Mouse (Mus musculus): ENCODE results near the gene Exoc6. TPM values are rescaled to one million over a fixed set of nuclear protein-coding genes. Genes with fewer than 3 reads are reported as not detected.
A peak's percentile ranks its signal among the peaks of the same experiment; 100 is the strongest.
"Not testable (repeated sequence)": the region's sequence is repeated elsewhere in the genome, so short reads cannot be mapped to it uniquely, and the experiment has no call there.

The Exoc6 gene
- total RNA-seq, 2 experiments from 2014 or later, result 40.3 to 43.4 TPM

- no peak for TF ChIP-seq CTCF (IDR thresholded peaks at IDR 0.05)
- no peak overlapping the region for H3K27ac ChIP-seq
- intact Hi-C loops (cut with DNase I), result no loop called here
Measured at GRCm38 (mm10) chr19:37526768-37527167, 23.4 kb upstream of the Exoc6 start.

DNA sequence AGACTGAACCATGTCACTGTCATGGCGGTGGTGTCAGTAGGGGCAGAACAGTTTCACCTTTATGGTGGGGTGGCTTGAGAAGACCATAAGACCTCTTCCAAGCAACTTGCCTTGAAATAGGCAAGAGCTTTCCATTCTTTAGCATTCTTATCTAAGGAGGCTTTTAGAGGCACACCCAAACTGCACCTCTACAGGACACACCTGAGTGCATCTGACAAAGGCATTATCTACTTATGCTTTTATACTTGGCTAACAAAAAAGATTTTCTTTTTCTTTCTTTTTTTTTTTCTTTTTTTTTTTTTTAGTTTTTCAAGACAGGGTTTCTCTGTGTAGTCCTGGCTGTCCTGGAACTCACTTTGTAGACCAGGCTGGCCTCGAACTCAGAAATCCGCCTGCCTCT is 22.5 kb upstream of the Exoc6 start:
- H3K27ac ChIP-seq; H3K4me3 ChIP-seq; intact Hi-C loops (cut with DNase I); DNase-seq (ENCODE audit: extremely low spot score in 1 of 2, low spot score in 2 of 2): not testable (repeated sequence)

More at GRCm38 (mm10) chr19:37526768-37527167, 23.4 kb upstream of the Exoc6 start:
- H3K4me3 ChIP-seq, result no peak overlapping the region
- no peak for DNase-seq (ENCODE audit: extremely low spot score in 1 of 2, low spot score in 2 of 2)

GRCm38 (mm10) chr19:37528581-37528980 is 21.6 kb upstream of the Exoc6 start:
- intact Hi-C loops (cut with DNase I), result no loop called here
- DNase-seq (ENCODE audit: extremely low spot score in 1 of 2, low spot score in 2 of 2), result no peak
- no peak for TF ChIP-seq CTCF (IDR thresholded peaks at IDR 0.05)
- no peak overlapping the region for H3K4me3 ChIP-seq
- no peak overlapping the region for H3K27ac ChIP-seq

GRCm38 (mm10) chr19:37529296-37529695 is 20.9 kb upstream of the Exoc6 start:
- no peak for DNase-seq (ENCODE audit: extremely low spot score in 1 of 2, low spot score in 2 of 2)
- H3K4me3 ChIP-seq, result no peak overlapping the region
- TF ChIP-seq CTCF (IDR thresholded peaks at IDR 0.05), result no peak
- no peak overlapping the region for H3K27ac ChIP-seq
- intact Hi-C loops (cut with DNase I), result no loop called here

- DNase-seq (ENCODE audit: extremely low spot score in 1 of 2, low spot score in 2 of 2), result peak; percentile 25 to 28
- TF ChIP-seq CTCF (IDR thresholded peaks at IDR 0.05), result peak; percentile 87
- H3K4me3 ChIP-seq, result no peak overlapping the region
- H3K27ac ChIP-seq, result no peak overlapping the region
- intact Hi-C loops (cut with DNase I), result loop anchor here (5.0 kb wide), 1 partner anchor 407 kb away; no protein-coding TSS in a partner anchor
Measured at GRCm38 (mm10) chr19:37529975-37530515, 20.2 kb upstream of the Exoc6 start.

GRCm38 (mm10) chr19:37530601-37531000 is 19.6 kb upstream of the Exoc6 start:
- intact Hi-C loops (cut with DNase I), result loop anchor here (5.0 kb wide), 1 partner anchor 407 kb away; no protein-coding TSS in a partner anchor
- no peak overlapping the region for H3K27ac ChIP-seq
- DNase-seq (ENCODE audit: extremely low spot score in 1 of 2, low spot score in 2 of 2), result no peak
- TF ChIP-seq CTCF (IDR thresholded peaks at IDR 0.05), result no peak
- H3K4me3 ChIP-seq, result no peak overlapping the region

DNA sequence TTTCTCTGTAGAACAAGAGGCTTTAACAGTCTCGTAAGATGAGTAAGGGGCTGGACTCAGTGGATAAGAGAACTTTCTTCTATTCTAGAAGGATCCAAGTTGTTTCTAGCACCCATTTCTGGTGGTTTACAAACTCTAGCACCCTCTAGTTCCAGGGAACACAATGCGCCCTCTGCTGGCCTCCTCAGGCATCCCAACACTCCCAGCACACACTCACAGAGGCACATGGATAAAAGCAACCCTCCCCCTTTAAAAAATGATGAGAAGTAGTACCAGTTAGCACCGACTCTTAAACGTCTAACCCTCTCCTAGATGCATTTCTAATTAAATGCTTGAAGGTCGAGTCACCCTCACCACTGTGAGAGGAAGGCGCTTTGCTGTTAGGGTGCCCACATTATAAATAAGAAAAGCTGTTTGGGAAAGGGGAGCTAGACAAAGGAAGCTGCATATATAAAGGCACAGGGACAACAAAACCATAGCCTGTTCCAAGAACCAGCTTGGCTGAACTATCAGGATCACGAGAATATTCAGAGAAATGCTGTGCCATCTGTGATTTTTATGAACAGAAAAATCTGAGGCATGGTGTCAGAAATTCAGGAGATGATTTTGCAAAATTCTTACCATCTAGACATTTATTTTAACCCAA is 18.9 kb upstream of the Exoc6 start:
- Histone ChIP-seq H3K27ac (no peak overlapping the region), H3K4me3 (no peak overlapping the region)
- peak; percentile 58 for TF ChIP-seq CTCF (IDR thresholded peaks at IDR 0.05)
- DNase-seq (ENCODE audit: extremely low spot score in 1 of 2, low spot score in 2 of 2), result no peak
- intact Hi-C loops (cut with DNase I), result loop anchor here (1.0 to 5.0 kb wide), 2 partner anchors 32 to 406 kb away; no protein-coding TSS in a partner anchor

DNA sequence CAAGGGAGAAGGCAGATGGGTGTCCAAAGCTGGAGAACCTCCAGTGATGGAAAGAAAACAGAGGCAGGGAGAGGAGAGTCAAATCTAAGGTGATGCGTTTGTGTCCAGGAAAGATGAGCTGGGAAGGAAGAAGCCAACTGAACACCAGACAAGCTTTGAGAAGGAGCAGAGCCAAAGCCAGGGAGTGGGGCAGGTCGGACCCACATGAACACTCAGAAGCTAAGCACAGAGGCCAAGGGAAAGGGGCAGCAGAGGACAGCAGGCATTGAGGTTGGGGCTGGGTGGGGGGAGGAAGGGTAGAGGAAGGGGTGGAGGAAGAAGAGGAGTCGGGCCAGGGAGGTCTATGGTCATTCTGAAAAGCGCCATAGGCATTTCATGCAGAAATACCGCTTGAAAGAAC is 17.0 kb upstream of the Exoc6 start:
- Histone ChIP-seq H3K27ac (no peak overlapping the region), H3K4me3 (no peak overlapping the region)
- no peak for TF ChIP-seq CTCF (IDR thresholded peaks at IDR 0.05)
- intact Hi-C loops (cut with DNase I), result loop anchor here (5.0 kb wide), 1 partner anchor 404 kb away; no protein-coding TSS in a partner anchor
- no peak for DNase-seq (ENCODE audit: extremely low spot score in 1 of 2, low spot score in 2 of 2)

- DNase-seq (ENCODE audit: extremely low spot score in 1 of 2, low spot score in 2 of 2), result no peak
- Histone ChIP-seq H3K4me3 (no peak overlapping the region), H3K27ac (no peak overlapping the region)
- intact Hi-C loops (cut with DNase I), result loop anchor here (5.0 kb wide), 1 partner anchor 402 kb away; no protein-coding TSS in a partner anchor
- no peak for TF ChIP-seq CTCF (IDR thresholded peaks at IDR 0.05)
Measured at GRCm38 (mm10) chr19:37534737-37535365, 15.4 kb upstream of the Exoc6 start.

GRCm38 (mm10) chr19:37536426-37536825 is 13.8 kb upstream of the Exoc6 start:
- no peak overlapping the region for H3K4me3 ChIP-seq
- TF ChIP-seq CTCF (IDR thresholded peaks at IDR 0.05), result no peak
- intact Hi-C loops (cut with DNase I), result no loop called here
- DNase-seq (ENCODE audit: extremely low spot score in 1 of 2, low spot score in 2 of 2), result no peak
- no peak overlapping the region for H3K27ac ChIP-seq

DNA sequence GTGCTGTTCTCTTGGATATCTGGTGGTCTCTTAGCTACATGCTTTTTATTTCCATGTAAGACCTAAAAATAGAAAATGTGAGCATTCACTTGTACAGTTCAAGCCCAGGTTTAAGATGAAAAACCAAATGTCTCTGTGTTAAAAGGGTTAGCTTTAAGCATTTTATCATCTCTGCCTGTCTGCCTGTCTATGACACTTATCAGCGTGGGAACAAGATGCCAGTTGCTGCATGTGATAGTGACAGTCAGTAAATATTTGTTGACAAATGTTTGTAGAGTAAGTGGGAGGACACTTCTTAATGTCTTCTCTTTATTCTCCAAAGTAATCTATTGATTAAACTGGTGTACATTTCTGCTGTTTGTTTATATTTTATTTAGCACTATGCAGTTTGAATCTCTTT is 12.5 kb upstream of the Exoc6 start:
- Histone ChIP-seq H3K27ac (no peak overlapping the region), H3K4me3 (no peak overlapping the region)
- TF ChIP-seq CTCF (IDR thresholded peaks at IDR 0.05), result no peak
- DNase-seq (ENCODE audit: extremely low spot score in 1 of 2, low spot score in 2 of 2), result no peak
- intact Hi-C loops (cut with DNase I), result no loop called here

DNA sequence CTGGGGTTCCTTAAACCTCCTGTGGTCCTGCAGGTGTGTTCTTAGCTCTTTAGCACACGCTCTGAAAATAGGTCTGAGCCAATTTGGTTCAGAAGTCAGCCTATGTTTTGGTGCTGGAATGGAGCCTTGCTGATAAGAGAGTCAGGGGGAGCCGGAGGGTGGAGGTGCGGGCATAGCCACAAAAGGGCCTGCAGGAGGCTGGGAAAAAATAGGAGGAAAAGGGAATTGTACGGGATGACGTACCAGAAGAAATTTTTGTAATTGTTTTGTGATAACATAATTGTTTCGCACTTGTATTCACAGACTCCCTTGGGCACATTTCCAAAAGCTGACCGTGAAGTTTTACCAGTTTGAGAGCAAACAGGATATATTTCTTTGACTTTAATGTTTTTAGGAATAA is 10.0 kb upstream of the Exoc6 start:
- no peak overlapping the region for H3K4me3 ChIP-seq
- H3K27ac ChIP-seq, result no peak overlapping the region
- no peak for DNase-seq (ENCODE audit: extremely low spot score in 1 of 2, low spot score in 2 of 2)

More for the DNA sequence above, 10.0 kb upstream of the Exoc6 start:
- TF ChIP-seq CTCF (IDR thresholded peaks at IDR 0.05), result no peak; the same call in 1 of the 2 replicates
- intact Hi-C loops (cut with DNase I), result no loop called here

Data from left cerebral cortex, adult 2 months (tissue).